Mouse (Mus musculus) adrenal gland, postnatal 25 days (tissue): ENCODE measurements at regions not wholly inside any gene's neighbourhood (a gene's known extent, or its start where the extent isn't known, plus 50 kb on each side); places are given as distances from the start of the nearest gene placed in this dataset.

Experiments used
- DNase-seq: peaks from one replicate; pipeline ENCODE4 v3.0.0; 2021; ENCODE audit warnings: mixed read lengths

GRCm38 (mm10) chr3:78901838-78902484 lies 384.4 kb downstream of the Rapgef2 start:
- peak; percentile 36 for DNase-seq

GRCm38 (mm10) chr3:78901016-78901837 lies 385.1 kb downstream of the Rapgef2 start:
- DNase-seq = no peak

- no peak for DNase-seq
Measured at GRCm38 (mm10) chr3:78899446-78900230, 386.7 kb downstream of the Rapgef2 start.

GRCm38 (mm10) chr3:78889326-78889725 lies 397.0 kb downstream of the Rapgef2 start:
- DNase-seq = no peak

GRCm38 (mm10) chr3:78884715-78885114 lies 401.6 kb downstream of the Rapgef2 start:
- no peak for DNase-seq

- no peak for DNase-seq
Measured at GRCm38 (mm10) chr3:78884029-78884428, 402.3 kb downstream of the Rapgef2 start.

- no peak for DNase-seq
Measured at GRCm38 (mm10) chr3:78880072-78880471, 406.2 kb downstream of the Rapgef2 start.

- no peak for DNase-seq
Measured at GRCm38 (mm10) chr3:78877323-78877722, 409.0 kb downstream of the Rapgef2 start.

GRCm38 (mm10) chr3:78866896-78867295 lies 419.4 kb downstream of the Rapgef2 start:
- no peak for DNase-seq

GRCm38 (mm10) chr3:78866083-78866726 lies 420.1 kb downstream of the Rapgef2 start:
- DNase-seq = no peak

- DNase-seq = no peak
Measured at GRCm38 (mm10) chr3:78863005-78863404, 423.3 kb downstream of the Rapgef2 start.

GRCm38 (mm10) chr3:78846617-78847318 lies 439.5 kb downstream of the Rapgef2 start:
- no peak for DNase-seq

- DNase-seq = no peak
Measured at GRCm38 (mm10) chr3:78841173-78841572, 445.1 kb downstream of the Rapgef2 start.

GRCm38 (mm10) chr3:78836824-78837223 lies 449.5 kb downstream of the Rapgef2 start:
- DNase-seq = no peak

- peak; percentile 16 for DNase-seq
Measured at GRCm38 (mm10) chr3:78825505-78825904, 460.8 kb downstream of the Rapgef2 start.

- DNase-seq = no peak
Measured at GRCm38 (mm10) chr3:78812425-78812824, 473.9 kb downstream of the Rapgef2 start.

GRCm38 (mm10) chr3:78810431-78811152 lies 475.7 kb downstream of the Rapgef2 start:
- no peak for DNase-seq

- peak; percentile 12 for DNase-seq
Measured at GRCm38 (mm10) chr3:78803176-78803575, 483.1 kb downstream of the Rapgef2 start.

- DNase-seq = no peak
Measured at GRCm38 (mm10) chr3:78795951-78796455, 490.3 kb downstream of the Rapgef2 start.

- DNase-seq = no peak
Measured at GRCm38 (mm10) chr3:78792440-78793057, 493.8 kb downstream of the Rapgef2 start.
